Mouse (Mus musculus): Measurements from ENCODE around the gene Atg16l2. TPM values are rescaled to one million over a fixed set of nuclear protein-coding genes. Genes with fewer than 3 reads are reported as not detected.

Atg16l2 gene
- total and polyA plus RNA-seq, 3 experiments, result 7.9 to 8.8 TPM; not detected in 1

DNA sequence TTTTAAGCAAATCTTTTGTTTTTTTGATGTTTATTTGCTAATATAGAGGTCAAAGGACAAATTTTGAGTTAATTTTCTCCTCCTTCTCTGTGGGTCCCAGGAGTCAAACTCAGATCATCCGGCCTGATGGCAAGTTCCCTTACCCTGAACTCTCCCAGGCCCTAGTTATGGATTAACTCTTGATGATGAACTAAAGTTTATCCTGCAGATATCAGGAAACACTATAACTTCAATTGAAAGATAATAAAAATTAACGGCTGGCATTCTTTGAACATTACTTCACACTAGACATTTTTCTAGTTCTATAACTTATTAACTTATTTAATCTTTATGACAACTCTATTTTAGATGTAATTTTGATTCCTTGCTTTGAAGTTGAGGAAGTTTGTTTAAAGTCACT, 52.9 kb downstream of the Atg16l2 start (continued):
- TF ChIP-seq MAFK (IDR thresholded peaks at IDR 0.05; ENCODE audit: borderline replicate concordance, low read depth, low read length), result no peak

DNA sequence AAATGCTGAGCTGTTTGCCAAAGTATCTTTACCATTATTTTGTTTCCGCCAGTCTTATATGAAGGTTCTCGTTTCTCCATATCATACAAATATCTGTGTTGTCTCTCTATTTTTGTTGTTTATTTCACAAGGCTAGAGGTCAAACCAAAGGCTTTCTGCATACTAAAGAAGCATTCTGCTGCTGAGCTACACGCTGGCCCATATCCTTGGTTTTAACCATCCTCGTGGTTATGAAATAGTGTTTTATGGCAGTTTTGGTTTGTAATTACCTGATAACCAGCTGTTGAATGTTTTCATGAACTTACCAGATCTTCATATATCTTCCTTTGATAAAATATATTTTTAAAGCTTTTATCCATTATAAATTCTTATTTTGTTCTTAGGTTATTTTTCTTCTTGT, 53.3 kb downstream of the Atg16l2 start:
- no peak for DNase-seq (ENCODE audit: low read depth, low spot score)
- Histone ChIP-seq H3K27me3 (ENCODE audit: control insufficient read depth in 1 of 2, insufficient read depth in 2 of 2, low read length in 2 of 2) (no peaks in the 10 kb centered on the region), H3K4me1 (ENCODE audit: control insufficient read depth in 1 of 2, insufficient read depth in 2 of 2, low read length in 2 of 2) (no peaks in the 10 kb centered on the region), H3K4me3 (ENCODE audit: control insufficient read depth in 1 of 2, insufficient read depth in 1 of 2, low read depth in 2 of 2, low read length in 2 of 2) (no peak overlapping the region), H3K9me3 (replicated peaks; ENCODE audit: insufficient read depth, low read length) (no peaks in the 10 kb centered on the region), H3K79me2 (ENCODE audit: control insufficient read depth, insufficient read depth, low read length, poor library complexity) (no peaks in the 10 kb centered on the region), H3K9ac (ENCODE audit: control insufficient read depth, low read depth, low read length, poor library complexity, severe bottlenecking) (no peak overlapping the region), H3K27ac (ENCODE audit: control insufficient read depth, low read depth, low read length) (no peak overlapping the region), H3K36me3 (ENCODE audit: control insufficient read depth in 1 of 2, insufficient read depth in 2 of 2, low read length in 2 of 2) (no peaks in the 10 kb centered on the region)
- TF ChIP-seq POLR2AphosphoS2 (IDR thresholded peaks at IDR 0.05; ENCODE audit: low read length), result no peak
- no peak for TF ChIP-seq ZKSCAN1 (IDR thresholded peaks at IDR 0.05; ENCODE audit: low read depth, low read length)
- TF ChIP-seq TCF12 (IDR thresholded peaks at IDR 0.05; ENCODE audit: low read depth, low read length), result no peak
- TF ChIP-seq TBP (IDR thresholded peaks at IDR 0.05; ENCODE audit: low read depth, low read length), result no peak

DNA sequence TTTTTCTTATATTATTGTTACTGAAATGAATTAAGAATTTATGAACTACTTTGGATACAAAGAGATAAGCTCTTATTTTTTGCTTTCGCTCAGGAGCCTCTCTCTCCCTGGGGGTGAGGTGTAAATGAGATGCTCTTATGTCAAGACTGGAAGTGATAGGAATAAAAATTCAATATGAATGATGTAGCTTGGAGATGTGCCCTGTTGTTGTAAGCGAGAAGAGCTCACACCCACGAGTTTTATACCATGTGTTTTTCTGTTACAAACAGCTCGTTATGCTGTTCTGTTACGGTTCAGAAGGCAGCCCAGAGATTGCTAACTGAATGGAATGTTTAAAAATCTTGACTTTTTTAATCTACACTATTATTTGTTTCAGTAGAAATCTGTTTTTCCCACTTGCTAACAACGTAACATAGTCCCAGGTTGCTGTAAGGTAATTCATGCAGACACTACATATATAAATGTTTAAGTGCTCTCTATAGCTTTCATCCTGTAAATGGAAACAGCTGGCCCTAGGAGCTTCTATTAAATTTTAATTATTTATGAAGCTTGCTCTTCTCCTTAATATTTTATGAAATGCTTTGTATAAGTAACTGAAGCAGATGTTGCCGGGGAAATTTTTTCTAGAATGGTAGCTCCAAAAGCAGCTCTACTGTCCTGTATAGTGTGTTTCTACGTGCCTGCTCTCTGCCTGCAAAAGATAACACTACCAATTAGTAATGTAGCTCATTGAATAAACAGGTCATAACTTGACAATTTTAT, 65.2 kb downstream of the Atg16l2 start:
- Histone ChIP-seq H3K9ac (ENCODE audit: control insufficient read depth, low read depth, low read length, poor library complexity, severe bottlenecking) (no peak overlapping the region), H3K4me1 (ENCODE audit: control insufficient read depth in 1 of 2, insufficient read depth in 2 of 2, low read length in 2 of 2) (no peaks in the 10 kb centered on the region), H3K79me2 (ENCODE audit: control insufficient read depth, insufficient read depth, low read length, poor library complexity) (no peaks in the 10 kb centered on the region), H3K4me3 (ENCODE audit: control insufficient read depth in 1 of 2, insufficient read depth in 1 of 2, low read depth in 2 of 2, low read length in 2 of 2) (no peak overlapping the region), H3K9me3 (replicated peaks; ENCODE audit: insufficient read depth, low read length) (no peaks in the 10 kb centered on the region), H3K27ac (ENCODE audit: control insufficient read depth, low read depth, low read length) (no peak overlapping the region), H3K27me3 (ENCODE audit: control insufficient read depth in 1 of 2, insufficient read depth in 2 of 2, low read length in 2 of 2) (no peaks in the 10 kb centered on the region), H3K36me3 (ENCODE audit: control insufficient read depth in 1 of 2, insufficient read depth in 2 of 2, low read length in 2 of 2) (no peaks in the 10 kb centered on the region)
- DNase-seq (ENCODE audit: low read depth, low spot score), result no peak
- TF ChIP-seq ZNF384 (IDR thresholded peaks at IDR 0.05; ENCODE audit: low read depth, low read length) (no peak), JUND (IDR thresholded peaks at IDR 0.05; ENCODE audit: low read depth, low read length) (no peak), USF2 (IDR thresholded peaks at IDR 0.05; ENCODE audit: borderline replicate concordance in 1 of 2, insufficient read depth in 1 of 2, low read depth in 1 of 2, low read length in 2 of 2) (no peak), ETS1 (IDR thresholded peaks at IDR 0.05; ENCODE audit: low read depth, low read length) (no peak), ZKSCAN1 (IDR thresholded peaks at IDR 0.05; ENCODE audit: low read depth, low read length) (no peak), POLR2AphosphoS2 (IDR thresholded peaks at IDR 0.05; ENCODE audit: low read length) (no peak), NRF1 (IDR thresholded peaks at IDR 0.05; ENCODE audit: insufficient read depth, low read depth, low read length, poor library complexity, severe bottlenecking) (no peak), EP300 (IDR thresholded peaks at IDR 0.05; ENCODE audit: low read depth in 1 of 2, low read length in 2 of 2) (no peak), ZC3H11A (IDR thresholded peaks at IDR 0.05; ENCODE audit: low read depth, low read length) (no peak), USF1 (IDR thresholded peaks at IDR 0.05; ENCODE audit: low read depth, low read length) (no peak), KAT2A (conservative IDR thresholded peaks at IDR 0.05; ENCODE audit: low read depth, low read length) (no peak), MYB (IDR thresholded peaks at IDR 0.05; ENCODE audit: low read depth, low read length) (no peak), TAL1 (IDR thresholded peaks at IDR 0.05; ENCODE audit: low read length) (no peak), TCF12 (IDR thresholded peaks at IDR 0.05; ENCODE audit: low read depth, low read length) (no peak), POLR2AphosphoS5 (IDR thresholded peaks at IDR 0.05; ENCODE audit: borderline replicate concordance, low read depth, low read length) (no peak), HCFC1 (IDR thresholded peaks at IDR 0.05; ENCODE audit: low read depth, low read length) (no peak), MEF2A (IDR thresholded peaks at IDR 0.05; ENCODE audit: extremely low read depth, insufficient replicate concordance, low read depth, low read length, poor library complexity, severe bottlenecking) (no peak), SMC3 (IDR thresholded peaks at IDR 0.05; ENCODE audit: low read depth, low read length) (no peak), POLR2A (IDR thresholded peaks at IDR 0.05; ENCODE audit: control insufficient read depth in 1 of 2, insufficient read depth in 1 of 2, low read depth in 1 of 2, low read length in 2 of 2, poor library complexity in 1 of 2) (no peak)
